Mouse (Mus musculus): ENCODE measurements around the gene S100a11. TPM values are rescaled to one million over a fixed set of nuclear protein-coding genes. Genes with fewer than 3 reads are reported as not detected.
A peak's percentile ranks its signal among the peaks of the same experiment; 100 is the strongest.

Gene S100a11
- total and polyA plus RNA-seq, 3 experiments: 0.32 TPM; not detected in 2

DNA sequence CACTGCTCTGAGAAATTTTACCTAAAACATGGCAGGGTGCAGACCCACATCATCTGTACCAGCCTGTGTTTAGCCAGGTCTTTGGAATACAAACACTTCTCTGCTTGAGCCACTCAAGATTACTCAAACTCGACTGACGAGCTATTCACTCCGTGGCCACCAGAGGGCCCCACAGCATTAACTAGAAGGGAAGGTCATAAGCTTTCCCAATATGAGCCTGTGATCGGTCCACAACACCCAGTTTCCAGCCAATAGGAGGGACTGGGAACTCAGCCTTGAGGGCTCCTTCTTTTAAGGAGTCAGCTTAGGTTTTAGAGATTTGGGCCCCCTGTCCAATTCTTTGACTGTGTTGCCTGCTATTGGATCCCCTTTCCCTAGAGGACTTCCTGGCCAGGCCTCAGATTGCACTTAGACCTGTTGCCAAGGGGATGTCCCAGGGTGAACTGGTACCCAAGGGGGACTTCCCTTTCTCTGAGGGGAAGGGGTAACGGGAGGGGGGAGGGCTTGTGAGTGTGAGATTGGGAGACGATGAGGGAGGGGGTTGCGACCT lies 26.9 kb downstream of the S100a11 start (continued):
- TF ChIP-seq ELF1 (IDR thresholded peaks at IDR 0.05; ENCODE audit: low read depth, low read length) (no peak; the same call in 1 of the 2 replicates), KAT2A (conservative IDR thresholded peaks at IDR 0.05; ENCODE audit: low read depth, low read length) (no peak), CHD1 (IDR thresholded peaks at IDR 0.05; ENCODE audit: low read depth, low read length) (no peak)

DNA sequence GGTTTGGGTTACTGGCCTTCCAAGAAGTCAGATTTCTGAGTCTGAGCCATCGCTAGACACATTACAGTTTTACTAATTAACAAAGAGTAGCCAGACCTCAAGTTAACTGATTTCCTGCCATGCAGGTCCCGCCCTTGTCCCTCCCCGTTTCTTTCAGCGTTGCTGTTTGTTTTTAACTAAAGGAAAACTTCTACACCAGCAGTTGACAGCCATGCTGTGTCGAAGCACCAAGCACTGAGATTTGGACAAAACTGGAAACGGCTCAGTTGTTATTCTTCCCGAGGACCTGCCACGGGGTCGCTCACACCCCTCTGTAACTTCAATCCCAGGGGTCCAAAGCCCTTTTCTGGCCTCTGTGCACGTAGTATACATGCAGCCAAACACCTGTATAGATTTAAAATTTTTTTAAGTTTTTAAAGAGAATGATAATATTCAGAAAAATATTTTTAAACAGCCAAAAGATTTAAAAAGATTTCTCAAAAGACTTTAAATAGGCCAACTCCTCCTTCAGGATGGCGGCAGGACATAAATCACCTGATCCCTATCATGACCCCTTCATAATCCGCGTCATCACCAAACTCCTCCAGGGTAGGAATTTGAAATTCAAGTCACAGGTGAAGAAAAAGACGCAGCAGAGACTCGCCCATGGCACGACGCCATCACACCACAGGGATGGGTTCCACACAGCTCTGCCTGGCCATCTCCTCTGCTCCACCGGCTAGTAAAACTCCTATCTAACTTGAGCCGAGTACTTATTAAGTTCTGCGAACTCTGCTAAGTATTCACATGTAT lies 27.7 kb downstream of the S100a11 start:
- H3K9ac ChIP-seq (ENCODE audit: control insufficient read depth, low read depth, low read length, poor library complexity, severe bottlenecking): peak overlapping the region; percentile 42

DNA sequence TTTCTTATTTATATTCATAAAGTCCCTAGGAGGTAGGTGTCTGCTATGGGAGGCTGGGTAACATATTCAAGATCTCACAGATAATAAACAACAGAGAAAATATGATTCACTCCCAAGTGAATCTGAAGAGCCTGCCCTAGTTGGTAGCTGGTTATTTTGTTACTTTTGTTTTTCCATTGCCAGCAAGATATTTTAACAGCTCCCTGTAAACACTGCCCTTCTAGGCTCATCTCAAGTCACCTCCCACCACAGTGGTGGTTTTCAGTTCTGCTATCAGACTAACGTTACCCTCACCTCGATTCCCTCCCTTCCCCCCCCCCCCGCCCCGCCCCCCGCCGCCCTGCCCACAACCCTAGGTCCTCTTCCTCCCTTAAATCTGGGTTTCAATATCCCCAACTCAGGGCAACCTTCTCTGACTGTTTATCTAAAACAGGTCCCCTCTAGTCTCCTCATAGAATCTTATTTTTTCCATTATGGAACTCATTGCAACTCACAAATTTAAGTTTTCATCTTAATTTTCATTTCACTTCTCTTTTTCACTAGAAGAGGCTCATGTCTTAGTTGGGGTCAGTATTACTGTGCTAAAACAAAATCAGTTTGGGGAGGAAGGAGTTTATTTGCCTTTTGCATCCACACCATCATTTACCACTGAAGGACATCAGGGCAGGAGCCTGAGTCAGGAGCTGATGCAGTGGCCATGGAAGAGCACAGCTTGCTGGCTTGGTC lies 28.4 kb downstream of the S100a11 start:
- peak overlapping the region; percentile 42 for H3K9ac ChIP-seq (ENCODE audit: control insufficient read depth, low read depth, low read length, poor library complexity, severe bottlenecking)
- H3K4me3 ChIP-seq (ENCODE audit: control insufficient read depth in 1 of 2, insufficient read depth in 1 of 2, low read depth in 2 of 2, low read length in 2 of 2): peak overlapping the region; percentile 48 to 66
- peak overlapping the region; percentile 45 for H3K27ac ChIP-seq (ENCODE audit: control insufficient read depth, low read depth, low read length)
- TF ChIP-seq MAZ (IDR thresholded peaks at IDR 0.05; ENCODE audit: low read depth, low read length) (peak; percentile 60), EP300 (IDR thresholded peaks at IDR 0.05; ENCODE audit: low read depth in 1 of 2, low read length in 2 of 2) (peak in 1 of 2 experiments; percentile 43; a peak in 1 of 4 replicates), MXI1 (IDR thresholded peaks at IDR 0.05; ENCODE audit: low read depth, low read length) (no peak; the same call in 1 of the 2 replicates), RCOR1 (IDR thresholded peaks at IDR 0.05; ENCODE audit: low read depth, low read length) (peak; percentile 6; the same call in 1 of the 2 replicates)
- no peaks in the 10 kb centered on the region for H3K9me3 ChIP-seq (replicated peaks; ENCODE audit: insufficient read depth, low read length)
- peaks cover 0 to 4% of the 10 kb centered on the region in 2 experiments; a peak in 2 of 4 replicates for H3K27me3 ChIP-seq (ENCODE audit: control insufficient read depth in 1 of 2, insufficient read depth in 2 of 2, low read length in 2 of 2)
- H3K4me1 ChIP-seq (ENCODE audit: control insufficient read depth in 1 of 2, insufficient read depth in 2 of 2, low read length in 2 of 2): peaks cover 12 to 25% of the 10 kb centered on the region in 2 experiments
- peaks cover 0 to 25% of the 10 kb centered on the region in 2 experiments; a peak in 2 of 4 replicates for H3K36me3 ChIP-seq (ENCODE audit: control insufficient read depth in 1 of 2, insufficient read depth in 2 of 2, low read length in 2 of 2)
- H3K79me2 ChIP-seq (ENCODE audit: control insufficient read depth, insufficient read depth, low read length, poor library complexity): no peaks in the 10 kb centered on the region
- DNase-seq (ENCODE audit: low read depth, low spot score): peak; percentile 65

More for the DNA sequence above, 27.7 kb downstream of the S100a11 start:
- H3K36me3 ChIP-seq (ENCODE audit: control insufficient read depth in 1 of 2, insufficient read depth in 2 of 2, low read length in 2 of 2): peaks cover 0 to 24% of the 10 kb centered on the region in 2 experiments; a peak in 2 of 4 replicates
- H3K4me3 ChIP-seq (ENCODE audit: control insufficient read depth in 1 of 2, insufficient read depth in 1 of 2, low read depth in 2 of 2, low read length in 2 of 2): peak overlapping the region; percentile 48 to 66
- peaks cover 0 to 4% of the 10 kb centered on the region in 2 experiments; a peak in 2 of 4 replicates for H3K27me3 ChIP-seq (ENCODE audit: control insufficient read depth in 1 of 2, insufficient read depth in 2 of 2, low read length in 2 of 2)
- no peaks in the 10 kb centered on the region for H3K9me3 ChIP-seq (replicated peaks; ENCODE audit: insufficient read depth, low read length)
- TF ChIP-seq EP300 (IDR thresholded peaks at IDR 0.05; ENCODE audit: low read depth in 1 of 2, low read length in 2 of 2) (no peak), MAX (IDR thresholded peaks at IDR 0.05; ENCODE audit: low read length) (peak; percentile 79), ZC3H11A (IDR thresholded peaks at IDR 0.05; ENCODE audit: low read depth, low read length) (0 out of 2 replicates have a peak, but pooled peaks have one; percentile 28), TCF12 (IDR thresholded peaks at IDR 0.05; ENCODE audit: low read depth, low read length) (0 out of 2 replicates have a peak, but pooled peaks have one; percentile 7), MYC (IDR thresholded peaks at IDR 0.05; ENCODE audit: low read depth, low read length) (0 out of 2 replicates have a peak, but pooled peaks have one; percentile 17), SIN3A (IDR thresholded peaks at IDR 0.05; ENCODE audit: low read length) (peak; percentile 75), CHD1 (IDR thresholded peaks at IDR 0.05; ENCODE audit: low read depth, low read length) (peak; percentile 90; the same call in 1 of the 2 replicates), JUND (IDR thresholded peaks at IDR 0.05; ENCODE audit: low read depth, low read length) (no peak), NRF1 (IDR thresholded peaks at IDR 0.05; ENCODE audit: insufficient read depth, low read depth, low read length, poor library complexity, severe bottlenecking) (no peak), ETS1 (IDR thresholded peaks at IDR 0.05; ENCODE audit: low read depth, low read length) (peak; percentile 20; the same call in 1 of the 2 replicates), ZNF384 (IDR thresholded peaks at IDR 0.05; ENCODE audit: low read depth, low read length) (no peak), NELFE (IDR thresholded peaks at IDR 0.05; ENCODE audit: low read depth, low read length) (peak; percentile 24; the same call in 1 of the 2 replicates), HCFC1 (IDR thresholded peaks at IDR 0.05; ENCODE audit: low read depth, low read length) (no peak), MXI1 (IDR thresholded peaks at IDR 0.05; ENCODE audit: low read depth, low read length) (peak; percentile 80), SMC3 (IDR thresholded peaks at IDR 0.05; ENCODE audit: low read depth, low read length) (0 out of 2 replicates have a peak, but pooled peaks have one; percentile 21), E2F4 (IDR thresholded peaks at IDR 0.05; ENCODE audit: borderline replicate concordance, low read depth, low read length) (0 out of 2 replicates have a peak, but pooled peaks have one; percentile 25), TBP (IDR thresholded peaks at IDR 0.05; ENCODE audit: low read depth, low read length) (peak; percentile 35; the same call in 1 of the 2 replicates), BHLHE40 (IDR thresholded peaks at IDR 0.05; ENCODE audit: borderline replicate concordance, low read depth, low read length) (0 out of 2 replicates have a peak, but pooled peaks have one; percentile 13)
- peaks cover 12 to 23% of the 10 kb centered on the region in 2 experiments for H3K4me1 ChIP-seq (ENCODE audit: control insufficient read depth in 1 of 2, insufficient read depth in 2 of 2, low read length in 2 of 2)
- H3K79me2 ChIP-seq (ENCODE audit: control insufficient read depth, insufficient read depth, low read length, poor library complexity): no peaks in the 10 kb centered on the region
- H3K27ac ChIP-seq (ENCODE audit: control insufficient read depth, low read depth, low read length): peak overlapping the region; percentile 45
- DNase-seq (ENCODE audit: low read depth, low spot score): peak; percentile 81

Measured in MEL (cell line).